Mouse (Mus musculus) forebrain, postnatal 0 days (tissue): Measurements from ENCODE around the gene Ifi204. TPM values are rescaled to one million over a fixed set of nuclear protein-coding genes. Genes with fewer than 3 reads are reported as not detected.
"Not testable (repeated sequence)": the region's sequence is repeated elsewhere in the genome, so short reads cannot be mapped to it uniquely, and the experiment has no call there.

Experiments used
- ATAC-seq: fragments of 200-750 bp; cut with Nextera tagmentation; 2 replicates; pipeline ENCODE4 v1.8.0; 2017; ENCODE audit warnings: mild to moderate bottlenecking, moderate library complexity
- DNase-seq: peaks from one replicate; pipeline ENCODE4 v3.0.0-alpha.2; 2015
- H3K27ac ChIP-seq: fragments of 300-500 bp; sonication (generic); 2 replicates; pipeline ENCODE4 v1.5.1; 2014; ENCODE audit warnings: low read depth, mild to moderate bottlenecking, antibody characterized with exemption, low read length, moderate library complexity, mixed read lengths
- H3K27me3 ChIP-seq: fragments of 300-500 bp; sonication (generic); 2 replicates; pipeline ENCODE4 v1.6.1; 2014; ENCODE audit warnings: mild to moderate bottlenecking, low read length, mixed read lengths; ENCODE audit not compliant: insufficient read depth
- H3K36me3 ChIP-seq: fragments of 300-500 bp; sonication (generic); 2 replicates; pipeline ENCODE4 v1.6.1; 2014; ENCODE audit warnings: mild to moderate bottlenecking, moderate library complexity; ENCODE audit not compliant: insufficient read depth
- H3K4me1 ChIP-seq: fragments of 300-500 bp; sonication (generic); 2 replicates; pipeline ENCODE4 v1.6.1; 2014; ENCODE audit warnings: antibody characterized with exemption; ENCODE audit not compliant: insufficient read depth
- H3K4me2 ChIP-seq: fragments of 300-500 bp; sonication (generic); 2 replicates; pipeline ENCODE4 v1.6.1; 2014; ENCODE audit warnings: low read depth, mild to moderate bottlenecking, moderate library complexity
- H3K4me3 ChIP-seq: fragments of 300-500 bp; sonication (generic); 2 replicates; pipeline ENCODE4 v1.5.1; 2014; ENCODE audit warnings: low read depth, low read length, mixed read lengths
- H3K9ac ChIP-seq: fragments of 300-500 bp; sonication (generic); 2 replicates; pipeline ENCODE4 v1.6.1; 2014; ENCODE audit warnings: mild to moderate bottlenecking
- H3K9me3 ChIP-seq: fragments of 300-500 bp; sonication (generic); 2 replicates; pipeline ENCODE4 v1.6.1; 2016; ENCODE audit warnings: low read length
- CTCF ChIP-seq: sonication (generic); IDR thresholded peaks from 2 replicates; pipeline ENCODE4 v1.5.1; 2016; ENCODE audit warnings: antibody characterized with exemption, control low read depth, low read depth
- WGBS: fragments of 180-500 bp; shearing (Covaris S2); extraction: QIAGEN DNeasy Blood & Tissue Kit; methylation state at CpG from one replicate; pipeline ENCODE4 v1.1.7; 2014; 5-methylcytosine and 5-hydroxymethylcytosine counted together
- polyA plus RNA-seq: library from polyadenylated mRNA; unstranded; fragments of >200 nt; fragmentation: Nextera tagmentation; extraction: Ambion mirVana; gene quantifications from 2 replicates; pipeline ENCODE4 v1.2.1, GENCODE M21; 2015
- total RNA-seq: library from RNA; depleted of rRNA; stranded (reverse); fragments of >200 nt; gene quantifications from 2 replicates; pipeline ENCODE4 v1.2.3, GENCODE M21; 2014; rRNA removed

The Ifi204 gene
- total and polyA plus RNA-seq, 2 experiments from 2014 or later: 1.2 to 1.4 TPM

- no peak for TF ChIP-seq CTCF
- Histone ChIP-seq H3K4me3 (no peak overlapping the region), H3K9ac (no peak overlapping the region), H3K4me2 (no peak overlapping the region), H3K9me3 (no peaks in the 10 kb centered on the region), H3K4me1 (no peaks in the 10 kb centered on the region), H3K27me3 (no peaks in the 10 kb centered on the region), H3K27ac (no peak overlapping the region), H3K36me3 (no peaks in the 10 kb centered on the region)
- ATAC-seq (no peak), DNase-seq (no peak)
- 82% methylated on average over 1 of the region's 1 CpGs for WGBS
Measured at GRCm38 (mm10) chr1:173742262-173742661, 24.5 kb downstream of the Ifi204 start.

- WGBS: 83% methylated on average over 4 of the region's 4 CpGs
Measured at GRCm38 (mm10) chr1:173741656-173742055, 25.1 kb downstream of the Ifi204 start, which contains the start of gene Ifi207. TSS of gene Ifi207 (minus strand) at chr1:173741747.

GRCm38 (mm10) chr1:173740537-173740936, 26.2 kb downstream of the Ifi204 start:
- Histone ChIP-seq H3K36me3 (no peaks in the 10 kb centered on the region), H3K4me1 (no peaks in the 10 kb centered on the region), H3K9ac (no peak overlapping the region), H3K27me3 (no peaks in the 10 kb centered on the region), H3K9me3 (no peaks in the 10 kb centered on the region), H3K4me2 (no peak overlapping the region), H3K4me3 (no peak overlapping the region), H3K27ac (no peak overlapping the region)
- no peak for TF ChIP-seq CTCF
- DNase-seq (no peak), ATAC-seq (no peak)

More at GRCm38 (mm10) chr1:173741656-173742055, 25.1 kb downstream of the Ifi204 start, which contains the start of gene Ifi207:
- TF ChIP-seq CTCF: no peak
- DNase-seq (no peak), ATAC-seq (no peak)
- no peaks in the 10 kb centered on the region for H3K27me3 ChIP-seq
- no peaks in the 10 kb centered on the region for H3K36me3 ChIP-seq
- H3K9me3 ChIP-seq: no peaks in the 10 kb centered on the region
- no peak within 1 kb of the TSS for H3K9ac ChIP-seq
- H3K4me1 ChIP-seq: no peaks in the 10 kb centered on the region
- no peak within 1 kb of the TSS for H3K27ac ChIP-seq
- H3K4me2 ChIP-seq: no peak within 1 kb of the TSS
- H3K4me3 ChIP-seq: no peak within 1 kb of the TSS

- no peaks in the 10 kb centered on the region for H3K4me1 ChIP-seq
- no peaks in the 10 kb centered on the region for H3K36me3 ChIP-seq
- no peaks in the 10 kb centered on the region for H3K27me3 ChIP-seq
- no peak for ATAC-seq
- DNase-seq: no peak
- TF ChIP-seq CTCF: no peak
- H3K4me3 ChIP-seq: no peak overlapping the region
- no peak overlapping the region for H3K27ac ChIP-seq
- H3K9ac ChIP-seq: no peak overlapping the region
- H3K9me3 ChIP-seq: no peaks in the 10 kb centered on the region
- 73% methylated on average over 2 of the region's 2 CpGs for WGBS
- no peak overlapping the region for H3K4me2 ChIP-seq
Measured at GRCm38 (mm10) chr1:173736986-173737385, 29.8 kb downstream of the Ifi204 start.

GRCm38 (mm10) chr1:173735015-173735414, 31.7 kb downstream of the Ifi204 start:
- H3K9me3 ChIP-seq, H3K27ac ChIP-seq, DNase-seq, H3K9ac ChIP-seq, H3K4me1 ChIP-seq, H3K4me2 ChIP-seq, H3K4me3 ChIP-seq, ATAC-seq, H3K36me3 ChIP-seq, H3K27me3 ChIP-seq: not testable (repeated sequence)
- 89% methylated on average over 4 of the region's 4 CpGs for WGBS

GRCm38 (mm10) chr1:173733219-173733618, 33.5 kb downstream of the Ifi204 start:
- ATAC-seq (no peak), DNase-seq (no peak)
- no peaks in the 10 kb centered on the region for H3K4me1 ChIP-seq
- no peaks in the 10 kb centered on the region for H3K27me3 ChIP-seq
- H3K36me3 ChIP-seq: no peaks in the 10 kb centered on the region
- no peak overlapping the region for H3K4me2 ChIP-seq
- no peak overlapping the region for H3K27ac ChIP-seq
- 50% methylated on average over 7 of the region's 7 CpGs for WGBS
- no peak overlapping the region for H3K4me3 ChIP-seq
- H3K9me3 ChIP-seq: no peaks in the 10 kb centered on the region
- H3K9ac ChIP-seq: no peak overlapping the region
- TF ChIP-seq CTCF: no peak

Other genes with a start within 250 kb of the Ifi204 start
- not detected in 2 replicates for gene Ifi214, start 231.0 kb downstream of the Ifi204 start, total RNA-seq
- gene Ifi214, start 231.0 kb downstream of the Ifi204 start, polyA plus RNA-seq: not detected in 2 replicates
- 0.08 and 0.24 TPM in 2 replicates for gene Ifi213, start 167.7 kb downstream of the Ifi204 start, total RNA-seq
- 0.16 TPM in 1 of 2 replicates, not detected in the other for gene Ifi213, start 167.7 kb downstream of the Ifi204 start, polyA plus RNA-seq
- gene Ifi209, start 136.0 kb downstream of the Ifi204 start, total RNA-seq: 0.15 and 0.33 TPM in 2 replicates
- gene Ifi209, start 136.0 kb downstream of the Ifi204 start, polyA plus RNA-seq: 0.04 and 0.06 TPM in 2 replicates
- not detected in 2 replicates for gene Ifi208, start 93.3 kb downstream of the Ifi204 start, total RNA-seq
- 0.11 TPM in 1 of 2 replicates, not detected in the other for gene Ifi208, start 93.3 kb downstream of the Ifi204 start, polyA plus RNA-seq
- 0.23 and 0.48 TPM in 2 replicates for gene Ifi207, start 25.2 kb downstream of the Ifi204 start, total RNA-seq
- gene Ifi207, start 25.2 kb downstream of the Ifi204 start, polyA plus RNA-seq: 0.43 and 0.47 TPM in 2 replicates
- 0.43 TPM in 1 of 2 replicates, not detected in the other for gene Ifi211, start 146.1 kb upstream of the Ifi204 start, total RNA-seq
- gene Ifi211, start 146.1 kb upstream of the Ifi204 start, polyA plus RNA-seq: 0.35 and 0.48 TPM in 2 replicates
- gene Mndal, start 175.5 kb upstream of the Ifi204 start, total RNA-seq: 3.1 and 4.3 TPM in 2 replicates
- 4.8 and 5.9 TPM in 2 replicates for gene Mndal, start 175.5 kb upstream of the Ifi204 start, polyA plus RNA-seq
- 1.6 and 3.4 TPM in 2 replicates for gene Ifi203, start 175.7 kb upstream of the Ifi204 start, total RNA-seq
- gene Ifi203, start 175.7 kb upstream of the Ifi204 start, polyA plus RNA-seq: 2.3 and 2.9 TPM in 2 replicates
- gene Ifi202b, start 215.8 kb upstream of the Ifi204 start, total RNA-seq: not detected in 2 replicates
- not detected in 2 replicates for gene Ifi202b, start 215.8 kb upstream of the Ifi204 start, polyA plus RNA-seq